Mouse (Mus musculus) midbrain, embryonic 12.5 days (tissue): ENCODE data around the gene Gm382. TPM values are rescaled to one million over a fixed set of nuclear protein-coding genes. Genes with fewer than 3 reads are reported as not detected.

Experiments
- ATAC-seq: fragments of 200-750 bp; cut with Nextera tagmentation; 2 replicates; pipeline ENCODE4 v1.8.0; 2017; ENCODE audit warnings: low read depth, moderate TSS enrichment, moderate library complexity; ENCODE audit not compliant: low FRiP score
- H3K27ac ChIP-seq: fragments of 300-500 bp; sonication (generic); replicated peaks from 2 replicates; pipeline ENCODE4 v1.5.1; 2016; ENCODE audit warnings: mild to moderate bottlenecking
- H3K27me3 ChIP-seq: fragments of 300-500 bp; sonication (generic); 2 replicates; pipeline ENCODE4 v1.6.1; 2016; ENCODE audit warnings: mild to moderate bottlenecking
- H3K36me3 ChIP-seq: fragments of 300-500 bp; sonication (generic); 2 replicates; pipeline ENCODE4 v1.6.1; 2016
- H3K4me1 ChIP-seq: fragments of 300-500 bp; sonication (generic); 2 replicates; pipeline ENCODE4 v1.6.1; 2016
- H3K4me2 ChIP-seq: fragments of 300-500 bp; sonication (generic); replicated peaks from 2 replicates; pipeline ENCODE4 v1.6.1; 2016; ENCODE audit warnings: mild to moderate bottlenecking, moderate library complexity
- H3K4me3 ChIP-seq: fragments of 300-500 bp; sonication (generic); 2 replicates; pipeline ENCODE4 v1.5.1; 2016; ENCODE audit warnings: mild to moderate bottlenecking
- H3K9ac ChIP-seq: fragments of 300-500 bp; sonication (generic); replicated peaks from 2 replicates; pipeline ENCODE4 v1.6.1; 2016; ENCODE audit warnings: mild to moderate bottlenecking, moderate library complexity
- H3K9me3 ChIP-seq: fragments of 300-500 bp; sonication (generic); 2 replicates; pipeline ENCODE4 v1.6.1; 2016; ENCODE audit warnings: mild to moderate bottlenecking
- WGBS: fragments of 180-500 bp; shearing (Covaris S2); methylation state at CpG from one replicate; pipeline ENCODE4 v1.1.7; 2016; 5-methylcytosine and 5-hydroxymethylcytosine counted together
- polyA plus RNA-seq: library from polyadenylated mRNA; unstranded; fragments of >200 nt; fragmentation: Nextera tagmentation; extraction: Ambion mirVana; gene quantifications from 2 replicates; pipeline ENCODE4 v1.2.1, GENCODE M21; 2016

Gm382 gene
- polyA plus RNA-seq = not detected in 2 replicates

DNA sequence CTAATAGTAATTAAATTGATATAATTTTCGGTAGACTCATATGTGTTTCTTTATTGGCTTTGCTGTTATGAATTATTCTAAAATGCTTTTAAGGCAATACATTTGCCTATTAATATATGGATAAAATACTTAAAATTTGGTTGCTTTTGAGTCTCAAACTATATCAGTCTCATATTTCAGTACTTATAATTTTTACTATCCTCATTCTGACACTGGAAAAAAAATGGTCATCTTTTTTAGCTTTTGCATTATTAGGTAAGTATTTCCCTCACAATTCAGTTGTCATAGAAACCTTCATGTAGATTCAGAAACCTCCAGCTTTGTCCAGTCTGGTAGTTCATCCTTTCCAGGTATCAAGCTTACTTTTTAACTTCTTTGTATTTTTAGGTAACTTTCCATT is at the start of gene Gm382:
Gene Gm382 (plus strand): TSS at position 301 of the 400 bp plus-strand sequence.
- no peak within 1 kb of the TSS for H3K4me2 ChIP-seq
- no peaks in the 10 kb centered on the region for H3K27me3 ChIP-seq
- 74% methylated on average over 1 of the region's 1 CpGs for WGBS
- H3K9me3 ChIP-seq = no peaks in the 10 kb centered on the region
- no peaks in the 10 kb centered on the region for H3K36me3 ChIP-seq
- H3K4me1 ChIP-seq = no peaks in the 10 kb centered on the region
- no peak within 1 kb of the TSS for H3K4me3 ChIP-seq
- H3K9ac ChIP-seq = no peak within 1 kb of the TSS
- ATAC-seq = no peak
- H3K27ac ChIP-seq = no peak within 1 kb of the TSS

GRCm38 (mm10) chrX:127070179-127070578 is 30.4 kb downstream of the Gm382 start:
- Histone ChIP-seq H3K4me3 (no peak overlapping the region), H3K9ac (no peak overlapping the region), H3K4me1 (no peaks in the 10 kb centered on the region), H3K4me2 (no peak overlapping the region), H3K36me3 (no peaks in the 10 kb centered on the region), H3K9me3 (no peaks in the 10 kb centered on the region), H3K27me3 (no peaks in the 10 kb centered on the region), H3K27ac (no peak overlapping the region)
- 87% methylated on average over 2 of the region's 2 CpGs for WGBS
- no peak for ATAC-seq

- Histone ChIP-seq H3K9ac (no peak overlapping the region), H3K9me3 (no peaks in the 10 kb centered on the region), H3K36me3 (no peaks in the 10 kb centered on the region), H3K4me1 (no peaks in the 10 kb centered on the region), H3K27ac (no peak overlapping the region), H3K4me3 (no peak overlapping the region), H3K27me3 (no peaks in the 10 kb centered on the region), H3K4me2 (no peak overlapping the region)
- no peak for ATAC-seq
- 69% methylated on average over 2 of the region's 2 CpGs for whole genome bisulfite sequencing
Measured at GRCm38 (mm10) chrX:127091282-127091681, 51.5 kb downstream of the Gm382 start.

- Histone ChIP-seq H3K36me3 (no peaks in the 10 kb centered on the region), H3K27me3 (no peaks in the 10 kb centered on the region), H3K4me3 (no peak overlapping the region), H3K9ac (no peak overlapping the region), H3K27ac (no peak overlapping the region), H3K4me1 (no peaks in the 10 kb centered on the region), H3K4me2 (no peak overlapping the region), H3K9me3 (no peaks in the 10 kb centered on the region)
- no peak for ATAC-seq
Measured at GRCm38 (mm10) chrX:127093036-127093435, 53.3 kb downstream of the Gm382 start.

DNA sequence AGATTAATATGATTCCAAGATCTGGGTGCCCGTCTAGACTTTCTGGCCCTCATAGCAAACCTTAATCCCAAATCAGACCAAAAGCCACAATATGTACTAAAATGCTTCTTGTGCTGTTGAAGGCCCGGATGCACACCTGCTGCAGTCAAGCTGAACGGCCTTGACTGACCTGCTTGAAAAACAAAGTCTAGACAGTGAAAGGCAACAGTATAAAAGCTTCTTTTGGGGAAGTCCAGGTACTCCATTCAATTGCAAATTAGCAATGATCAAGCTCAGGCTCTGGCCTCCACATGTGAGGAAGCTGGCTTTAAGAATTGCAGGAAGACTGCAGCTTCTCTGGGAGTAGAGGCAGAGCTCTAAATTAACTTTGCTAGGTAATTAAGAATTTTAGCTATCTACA is 54.2 kb downstream of the Gm382 start:
- WGBS = 82% methylated on average over 3 of the region's 3 CpGs
- no peak for ATAC-seq

GRCm38 (mm10) chrX:127104341-127104740 is 64.6 kb downstream of the Gm382 start:
- Histone ChIP-seq H3K36me3 (no peaks in the 10 kb centered on the region), H3K9me3 (no peaks in the 10 kb centered on the region), H3K27me3 (no peaks in the 10 kb centered on the region), H3K4me3 (no peak overlapping the region), H3K9ac (no peak overlapping the region), H3K27ac (no peak overlapping the region), H3K4me1 (no peaks in the 10 kb centered on the region), H3K4me2 (no peak overlapping the region)
- ATAC-seq = no peak
- 87% methylated on average over 2 of the region's 2 CpGs for WGBS

More for the DNA sequence above, 54.2 kb downstream of the Gm382 start:
- Histone ChIP-seq H3K9ac (no peak overlapping the region), H3K36me3 (no peaks in the 10 kb centered on the region), H3K4me3 (no peak overlapping the region), H3K9me3 (no peaks in the 10 kb centered on the region), H3K27me3 (no peaks in the 10 kb centered on the region), H3K27ac (no peak overlapping the region), H3K4me2 (no peak overlapping the region), H3K4me1 (no peaks in the 10 kb centered on the region)

Other genes with a start within 250 kb of the Gm382 start
- gene 4932411N23Rik, start 224.1 kb upstream of the Gm382 start, polyA plus RNA-seq = not detected in 2 replicates